Mouse (Mus musculus) heart, postnatal 0 days (tissue): ENCODE measurements at regions not wholly inside any gene's neighbourhood (a gene's known extent, or its start where the extent isn't known, plus 50 kb on each side); places are given as distances from the start of the nearest gene placed in this dataset.
A peak's percentile ranks its signal among the peaks of the same experiment; 100 is the strongest.

Experiments
- ATAC-seq: fragments of 200-750 bp; cut with Nextera tagmentation; 2 replicates; pipeline ENCODE4 v1.8.0; 2017; ENCODE audit warnings: low read depth, moderate number of reproducible peaks, moderate library complexity; ENCODE audit not compliant: insufficient read depth
- DNase-seq: peaks from one replicate; pipeline ENCODE4 v3.0.0-alpha.2; 2016; ENCODE audit warnings: low spot score
- H3K27ac ChIP-seq: fragments of 300-500 bp; sonication (generic); 2 replicates; pipeline ENCODE4 v1.5.1; 2014; ENCODE audit warnings: low read depth, mild to moderate bottlenecking
- H3K27me3 ChIP-seq: fragments of 300-500 bp; sonication (generic); 2 replicates; pipeline ENCODE4 v1.6.1; 2014; ENCODE audit warnings: low read length, mixed read lengths; ENCODE audit not compliant: control insufficient read depth, insufficient read depth
- H3K36me3 ChIP-seq: fragments of 300-500 bp; sonication (generic); replicated peaks from 2 replicates; pipeline ENCODE4 v1.6.1; 2014; ENCODE audit warnings: low read length, mixed read lengths; ENCODE audit not compliant: control insufficient read depth, insufficient read depth
- H3K4me1 ChIP-seq: fragments of 300-500 bp; sonication (generic); 2 replicates; pipeline ENCODE4 v1.6.1; 2014; ENCODE audit warnings: antibody characterized with exemption; ENCODE audit not compliant: control insufficient read depth, insufficient read depth
- H3K4me2 ChIP-seq: fragments of 300-500 bp; sonication (generic); 2 replicates; pipeline ENCODE4 v1.6.1; 2014; ENCODE audit warnings: low read depth, mild to moderate bottlenecking, low read length, moderate library complexity
- H3K4me3 ChIP-seq: fragments of 300-500 bp; sonication (generic); 2 replicates; pipeline ENCODE4 v1.5.1; 2014; ENCODE audit warnings: low read depth, low read length
- H3K9ac ChIP-seq: fragments of 300-500 bp; sonication (generic); replicated peaks from 2 replicates; pipeline ENCODE4 v1.6.1; 2014; ENCODE audit warnings: low read depth, low read length, mixed read lengths
- H3K9me3 ChIP-seq: fragments of 300-500 bp; sonication (generic); replicated peaks from 2 replicates; pipeline ENCODE4 v1.6.1; 2016; ENCODE audit warnings: low read length; ENCODE audit not compliant: control insufficient read depth
- CTCF ChIP-seq: IDR thresholded peaks from 2 replicates; pipeline ENCODE4 v1.5.1; 2016; ENCODE audit warnings: antibody characterized with exemption, control low read depth, low read depth
- EP300 ChIP-seq: IDR thresholded peaks from 2 replicates; pipeline ENCODE4 v1.6.1; 2016; ENCODE audit warnings: antibody characterized with exemption, low read depth
- WGBS: fragments of 180-500 bp; shearing (Covaris S2); extraction: QIAGEN DNeasy Blood & Tissue Kit; methylation state at CpG from one replicate; pipeline ENCODE4 v1.1.7; 2014; 5-methylcytosine and 5-hydroxymethylcytosine counted together

- 0 out of 2 replicates have a peak, but pooled peaks cover 6% of the 10 kb centered on the region for H3K27me3 ChIP-seq
- H3K36me3 ChIP-seq = no peaks in the 10 kb centered on the region
- DNase-seq (peak; percentile 36), ATAC-seq (0 out of 2 replicates have a peak, but pooled peaks have one; percentile 36)
- no peak overlapping the region for H3K4me3 ChIP-seq
- TF ChIP-seq EP300 (0 out of 2 replicates have a peak, but pooled peaks have one; percentile 21), CTCF (no peak)
- no peak overlapping the region for H3K4me2 ChIP-seq
- no peak overlapping the region for H3K9ac ChIP-seq
- 50% methylated on average over 3 of the region's 3 CpGs for WGBS
- no peaks in the 10 kb centered on the region for H3K9me3 ChIP-seq
- no peak overlapping the region for H3K27ac ChIP-seq
- H3K4me1 ChIP-seq = peaks cover 15% of the 10 kb centered on the region
These were observed 54.0 kb upstream of the Nedd9 start for GRCm38 (mm10) chr13:41541139-41541538.

GRCm38 (mm10) chr13:41546063-41546462 lies 58.9 kb upstream of the Nedd9 start:
- Histone ChIP-seq H3K9me3 (no peaks in the 10 kb centered on the region), H3K4me3 (no peak overlapping the region), H3K4me1 (peaks cover 10% of the 10 kb centered on the region), H3K36me3 (no peaks in the 10 kb centered on the region), H3K9ac (no peak overlapping the region), H3K27me3 (no peaks in the 10 kb centered on the region), H3K4me2 (no peak overlapping the region), H3K27ac (no peak overlapping the region)
- ATAC-seq = no peak
- no peak for DNase-seq
- TF ChIP-seq EP300 = no peak
- TF ChIP-seq CTCF = no peak
- 80% methylated on average over 8 of the region's 8 CpGs for WGBS

- 76% methylated on average over 9 of the region's 9 CpGs for WGBS
- no peak for TF ChIP-seq EP300
- no peak for TF ChIP-seq CTCF
These were observed 59.2 kb upstream of the Tmem170b start for GRCm38 (mm10) chr13:41546531-41546930.

GRCm38 (mm10) chr13:41549283-41549682 lies 56.4 kb upstream of the Tmem170b start:
- no peak overlapping the region for H3K27ac ChIP-seq
- no peaks in the 10 kb centered on the region for H3K36me3 ChIP-seq
- H3K4me3 ChIP-seq = no peak overlapping the region
- no peaks in the 10 kb centered on the region for H3K9me3 ChIP-seq
- H3K4me1 ChIP-seq = no peaks in the 10 kb centered on the region
- ATAC-seq = no peak
- H3K27me3 ChIP-seq = 0 out of 2 replicates have a peak, but pooled peaks cover 4% of the 10 kb centered on the region
- no peak for TF ChIP-seq CTCF
- TF ChIP-seq EP300 = no peak
- WGBS = 89% methylated on average over 6 of the region's 6 CpGs
- no peak for DNase-seq
- H3K4me2 ChIP-seq = no peak overlapping the region
- no peak overlapping the region for H3K9ac ChIP-seq

More at GRCm38 (mm10) chr13:41546531-41546930, 59.2 kb upstream of the Tmem170b start:
- Histone ChIP-seq H3K36me3 (no peaks in the 10 kb centered on the region), H3K4me1 (peaks cover 6% of the 10 kb centered on the region; the same call in 1 of the 2 replicates), H3K4me2 (no peak overlapping the region), H3K4me3 (no peak overlapping the region), H3K9ac (no peak overlapping the region), H3K27ac (no peak overlapping the region), H3K9me3 (no peaks in the 10 kb centered on the region), H3K27me3 (no peaks in the 10 kb centered on the region)
- ATAC-seq (no peak), DNase-seq (no peak)

GRCm38 (mm10) chr13:41550246-41550900 lies 55.3 kb upstream of the Tmem170b start:
- 60% methylated on average over 8 of the region's 8 CpGs for WGBS

More at GRCm38 (mm10) chr13:41550246-41550900, 55.3 kb upstream of the Tmem170b start:
- Histone ChIP-seq H3K27ac (no peak overlapping the region), H3K9me3 (no peaks in the 10 kb centered on the region), H3K4me2 (no peak overlapping the region), H3K4me1 (no peaks in the 10 kb centered on the region), H3K36me3 (no peaks in the 10 kb centered on the region), H3K27me3 (0 out of 2 replicates have a peak, but pooled peaks cover 4% of the 10 kb centered on the region), H3K9ac (no peak overlapping the region), H3K4me3 (no peak overlapping the region)
- ATAC-seq (no peak), DNase-seq (no peak)
- no peak for TF ChIP-seq EP300
- no peak for TF ChIP-seq CTCF
